In the genomic region with DNA sequence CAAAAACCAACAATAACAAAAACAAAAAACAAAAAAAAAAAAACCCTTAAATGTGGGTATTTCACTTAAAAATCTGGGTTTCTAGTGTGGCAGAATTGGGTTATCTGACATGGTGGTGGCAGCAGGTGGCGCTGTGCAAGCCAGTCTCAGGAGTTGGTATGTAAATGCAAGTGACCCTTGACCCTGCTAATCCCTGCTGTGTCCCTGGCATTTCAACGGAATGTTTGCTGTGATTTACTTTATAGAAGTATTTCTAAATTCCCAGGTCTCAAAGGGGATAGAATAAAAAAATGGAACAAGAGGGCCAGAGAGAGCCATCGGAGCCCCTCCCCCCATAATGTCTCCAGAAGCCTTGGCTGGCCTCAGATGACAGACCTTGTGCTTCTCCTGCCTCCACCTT, we compare ENCODE assay signal across 10 mouse cellular contexts. TPM values are rescaled to one million over a fixed set of nuclear protein-coding genes. Genes with fewer than 3 reads are reported as not detected.
DNase-seq lines count a peak whose midpoint lies in the region; ATAC-seq and TF ChIP-seq lines count a peak whose summit lies in the region.
"Had no signal": no experiment of that assay in that cellular context is flagged by ENCODE, and none has a peak within 500 bp of the region (broad histone marks: within the 10 kb centered on the region; RNA-seq: fewer than 3 reads in every experiment).

No protein-coding gene starts in this region.

- H3K9me3 ChIP-seq in hindbrain, embryonic 14.5 days (ENCODE audit: control insufficient read depth, low read length) = no peaks in the 10 kb centered on the region
- H3K9me3 ChIP-seq in hindbrain, embryonic 12.5 days (replicated peaks) = no peaks in the 10 kb centered on the region
- H3K9me3 ChIP-seq in CH12.LX (replicated peaks; ENCODE audit: low read length) = peaks cover 5% of the 10 kb centered on the region
- H3K9me3 ChIP-seq in kidney, postnatal 0 days (replicated peaks; ENCODE audit: low read length) = no peaks in the 10 kb centered on the region
- H3K9me3 ChIP-seq: embryonic facial prominence, embryonic 13.5 days had no signal

- H3K9ac ChIP-seq in hindbrain, embryonic 14.5 days = no peak overlapping the region
- H3K9ac ChIP-seq in hindbrain, embryonic 12.5 days = no peak overlapping the region
- no peak overlapping the region for H3K9ac ChIP-seq in CH12.LX (ENCODE audit: insufficient read depth, low read depth)
- no peak overlapping the region for H3K9ac ChIP-seq in kidney, postnatal 0 days (ENCODE audit: low read depth, low read length)
- H3K9ac ChIP-seq: embryonic facial prominence, embryonic 13.5 days had no signal

- no peak overlapping the region for H3K4me2 ChIP-seq in hindbrain, embryonic 14.5 days (replicated peaks)
- no peak overlapping the region for H3K4me2 ChIP-seq in hindbrain, embryonic 12.5 days (replicated peaks)
- no peak overlapping the region for H3K4me2 ChIP-seq in CH12.LX (ENCODE audit: insufficient read depth, low read depth, poor library complexity, severe bottlenecking)
- no peak overlapping the region for H3K4me2 ChIP-seq in kidney, postnatal 0 days (ENCODE audit: low read length)
- H3K4me2 ChIP-seq: embryonic facial prominence, embryonic 13.5 days had no signal

- no peak for TF ChIP-seq POLR2A in CH12.LX (IDR thresholded peaks at IDR 0.05; ENCODE audit: low read depth, low read length)

- H3K36me3 ChIP-seq in hindbrain, embryonic 14.5 days (replicated peaks; ENCODE audit: control insufficient read depth, insufficient read depth) = peaks cover 32% of the 10 kb centered on the region
- H3K36me3 ChIP-seq in hindbrain, embryonic 12.5 days = peaks cover 26% of the 10 kb centered on the region
- peaks cover 0 to 33% of the 10 kb centered on the region in 2 experiments for H3K36me3 ChIP-seq in CH12.LX (replicated peaks in 1 of 2; ENCODE audit: control insufficient read depth in 1 of 2, insufficient read depth in 1 of 2, low read length in 1 of 2)
- H3K36me3 ChIP-seq in kidney, postnatal 0 days (ENCODE audit: insufficient read depth, low read length) = no peaks in the 10 kb centered on the region

- peak; percentile 41 to 64; a peak in 3 of 4 replicates for TF ChIP-seq CTCF in CH12.LX (conservative IDR thresholded peaks at IDR 0.05 in 1 of 2, IDR thresholded peaks at IDR 0.05 in 1 of 2; ENCODE audit: low read depth in 2 of 2, low read length in 2 of 2)
- peak; percentile 73 for TF ChIP-seq CTCF in kidney, postnatal 0 days (IDR thresholded peaks at IDR 0.05; ENCODE audit: low read depth)

- H3K27ac ChIP-seq in hindbrain, embryonic 14.5 days = no peak overlapping the region
- H3K27ac ChIP-seq in hindbrain, embryonic 12.5 days = no peak overlapping the region
- H3K27ac ChIP-seq in CH12.LX (ENCODE audit: insufficient read depth, low read depth) = no peak overlapping the region
- H3K27ac ChIP-seq in kidney, postnatal 0 days = no peak overlapping the region
- H3K27ac ChIP-seq: embryonic facial prominence, embryonic 13.5 days had no signal

- dilution Hi-C loops in CH12.LX (cut with MboI; ENCODE audit: extremely low pct_ligation_motif_present, extremely low pct_unique_long_range_greater_than_20kb, low sequenced_read_pairs) = no loop called here

- ATAC-seq in hindbrain, embryonic 14.5 days (ENCODE audit: low FRiP score) = no peak
- no peak for ATAC-seq in hindbrain, embryonic 12.5 days (ENCODE audit: low FRiP score)
- ATAC-seq in kidney, postnatal 0 days (replicated peaks; ENCODE audit: low FRiP score, low read depth) = no peak

- TF ChIP-seq EP300 in CH12.LX (IDR thresholded peaks at IDR 0.05; ENCODE audit: low read length) = no peak

- H3K27me3 ChIP-seq in hindbrain, embryonic 14.5 days (ENCODE audit: control insufficient read depth, insufficient read depth, low read length) = no peaks in the 10 kb centered on the region
- no peaks in the 10 kb centered on the region for H3K27me3 ChIP-seq in hindbrain, embryonic 12.5 days
- H3K27me3 ChIP-seq in CH12.LX (replicated peaks) = no peaks in the 10 kb centered on the region
- H3K27me3 ChIP-seq in kidney, postnatal 0 days (ENCODE audit: insufficient read depth, low read length) = no peaks in the 10 kb centered on the region
- H3K27me3 ChIP-seq: embryonic facial prominence, embryonic 13.5 days had no signal

- no peak; the same call in 1 of the 2 replicates for TF ChIP-seq RAD21 in CH12.LX (IDR thresholded peaks at IDR 0.05; ENCODE audit: low read depth, low read length)

- in situ Hi-C loops in CH12.LX (cut with MboI; ENCODE audit: low pct_ligation_motif_present, low pct_unique_long_range_greater_than_20kb, low sequenced_read_pairs) = no loop called here

- peak; percentile 46 for DNase-seq in hindbrain, embryonic 14.5 days (ENCODE audit: low spot score)
- DNase-seq in CH12.LX (ENCODE audit: extremely low read depth) = peak; percentile 30
- DNase-seq in adrenal gland, adult 8-10 months = peak; percentile 49
- peak; percentile 66 for DNase-seq in kidney, postnatal 0 days (ENCODE audit: low spot score)
- DNase-seq in thymus, postnatal 14 days = peak; percentile 44
- DNase-seq in heart, adult 9 months (ENCODE audit: low spot score in 2 of 2) = no peak
- DNase-seq in left cerebral cortex, adult 9 months (ENCODE audit: low spot score in 2 of 2) = no peak

- no peaks in the 10 kb centered on the region for H3K4me1 ChIP-seq in hindbrain, embryonic 14.5 days (replicated peaks; ENCODE audit: control insufficient read depth, insufficient read depth, low read length)
- no peaks in the 10 kb centered on the region for H3K4me1 ChIP-seq in hindbrain, embryonic 12.5 days
- H3K4me1 ChIP-seq in CH12.LX (ENCODE audit: control insufficient read depth in 1 of 2, insufficient read depth in 2 of 2) = no peaks in the 10 kb centered on the region
- no peaks in the 10 kb centered on the region for H3K4me1 ChIP-seq in kidney, postnatal 0 days (replicated peaks; ENCODE audit: insufficient read depth, low read length)
- H3K4me1 ChIP-seq: embryonic facial prominence, embryonic 13.5 days had no signal

- WGBS in hindbrain, embryonic 14.5 days = 25% methylated on average over 3 of the region's 3 CpGs
- 27% methylated on average over 3 of the region's 3 CpGs for WGBS in hindbrain, embryonic 12.5 days
- 32% methylated on average over 3 of the region's 3 CpGs for WGBS in kidney, postnatal 0 days

- no peaks in the 10 kb centered on the region for H3K79me2 ChIP-seq in CH12.LX (replicated peaks; ENCODE audit: control insufficient read depth, extremely low read depth, insufficient read depth, poor library complexity, severe bottlenecking)

- H3K4me3 ChIP-seq in hindbrain, embryonic 14.5 days (replicated peaks; ENCODE audit: low read length) = no peak overlapping the region
- H3K4me3 ChIP-seq in hindbrain, embryonic 12.5 days = no peak overlapping the region
- no peak overlapping the region for H3K4me3 ChIP-seq in CH12.LX (replicated peaks in 1 of 3; ENCODE audit: low read depth in 2 of 3, low read length in 2 of 3, poor library complexity in 1 of 3)
- H3K4me3 ChIP-seq in kidney, postnatal 0 days (replicated peaks; ENCODE audit: low read depth, low read length) = no peak overlapping the region
- H3K4me3 ChIP-seq: embryonic facial prominence, embryonic 13.5 days had no signal

TF ChIP-seq in CH12.LX, 34 proteins besides CTCF, POLR2A, EP300 and RAD21:
- no peak for TF ChIP-seq USF2 (conservative IDR thresholded peaks at IDR 0.05; ENCODE audit: low read depth, low read length)
- no peak for TF ChIP-seq MAZ (IDR thresholded peaks at IDR 0.05; ENCODE audit: low read depth, low read length)
- peak; percentile 41; the same call in 1 of the 2 replicates for TF ChIP-seq SMC3 (IDR thresholded peaks at IDR 0.05; ENCODE audit: low read depth, low read length)

RNA-seq across cellular contexts. Expression of a gene that starts 3.4 kb away (rescaled TPM):
- 23.2 and 23.4 TPM in 2 replicates for polyA plus RNA-seq in hindbrain, embryonic 14.5 days (2014; fragmentation: Nextera tagmentation; extraction: Ambion mirVana)
- polyA plus RNA-seq in hindbrain, embryonic 12.5 days (2016; fragmentation: Nextera tagmentation; extraction: Ambion mirVana) = 26.6 and 28.4 TPM in 2 replicates
- 105 and 107 TPM in 2 replicates for total RNA-seq in CH12.LX (2012; rRNA removed)
- total RNA-seq in CH12.LX (2014; rRNA removed) = 113 and 119 TPM in 2 replicates
- polyA plus RNA-seq in CH12.LX (2012; ENCODE audit: insufficient read length, low read depth) = 152 and 156 TPM in 2 replicates
- 100 to 1,000 TPM; 224 to 310 (median 256) TPM for total RNA-seq in adrenal gland, adult 8-10 months (2022)
- 30.0 and 34.7 TPM in 2 replicates for polyA plus RNA-seq in kidney, postnatal 0 days (2015; fragmentation: Nextera tagmentation; extraction: Ambion mirVana)

RNA-seq across cellular contexts. Expression of a gene that starts 34.8 kb away (rescaled TPM):
- polyA plus RNA-seq in hindbrain, embryonic 14.5 days (2014; fragmentation: Nextera tagmentation; extraction: Ambion mirVana) = 0.47 and 0.59 TPM in 2 replicates
- not detected in 2 replicates for polyA plus RNA-seq in hindbrain, embryonic 12.5 days (2016; fragmentation: Nextera tagmentation; extraction: Ambion mirVana)
- total RNA-seq in CH12.LX (2012; rRNA removed) (not detected in 2 replicates), CH12.LX (2014; rRNA removed) (not detected in 2 replicates)
- polyA plus RNA-seq in CH12.LX (2012; ENCODE audit: insufficient read length, low read depth) = not detected in 2 replicates
- 1 to 10 TPM in 1 of 4 experiments, not detected in 3; 1.4 TPM for total RNA-seq in adrenal gland, adult 8-10 months (2022)
- polyA plus RNA-seq in kidney, postnatal 0 days (2015; fragmentation: Nextera tagmentation; extraction: Ambion mirVana) = 0.42 and 0.71 TPM in 2 replicates
- polyA plus RNA-seq: embryonic facial prominence, embryonic 13.5 days; lung, embryonic 16.5 days had no signal

RNA-seq across cellular contexts. Expression of a gene that starts 35.0 kb away (rescaled TPM):
- polyA plus RNA-seq in hindbrain, embryonic 14.5 days (2014; fragmentation: Nextera tagmentation; extraction: Ambion mirVana) = 2.0 and 2.4 TPM in 2 replicates
- 1.1 and 1.3 TPM in 2 replicates for polyA plus RNA-seq in hindbrain, embryonic 12.5 days (2016; fragmentation: Nextera tagmentation; extraction: Ambion mirVana)
- total RNA-seq in CH12.LX (2012; rRNA removed) (1.6 and 1.7 TPM in 2 replicates), CH12.LX (2014; rRNA removed) (0.58 and 0.77 TPM in 2 replicates)
- polyA plus RNA-seq in CH12.LX (2012; ENCODE audit: insufficient read length, low read depth) = 4.1 and 4.4 TPM in 2 replicates
- total RNA-seq in adrenal gland, adult 8-10 months (2022) = 1 to 10 TPM; 2.9 to 4.4 (median 4.0) TPM
- polyA plus RNA-seq in kidney, postnatal 0 days (2015; fragmentation: Nextera tagmentation; extraction: Ambion mirVana) = 0.80 and 0.82 TPM in 2 replicates

RNA-seq across cellular contexts. Expression of a gene that starts 44.6 kb away (rescaled TPM):
- polyA plus RNA-seq in hindbrain, embryonic 14.5 days (2014; fragmentation: Nextera tagmentation; extraction: Ambion mirVana) = 17.3 and 18.5 TPM in 2 replicates
- 14.1 and 14.3 TPM in 2 replicates for polyA plus RNA-seq in hindbrain, embryonic 12.5 days (2016; fragmentation: Nextera tagmentation; extraction: Ambion mirVana)
- total RNA-seq in CH12.LX (2012; rRNA removed) = 7.2 and 7.6 TPM in 2 replicates
- total RNA-seq in CH12.LX (2014; rRNA removed) = 8.7 and 9.4 TPM in 2 replicates
- polyA plus RNA-seq in CH12.LX (2012; ENCODE audit: insufficient read length, low read depth) = 5.5 and 6.0 TPM in 2 replicates
- 10 to 100 TPM; 28.8 to 36.5 (median 32.1) TPM for total RNA-seq in adrenal gland, adult 8-10 months (2022)
- 37.3 and 37.9 TPM in 2 replicates for polyA plus RNA-seq in kidney, postnatal 0 days (2015; fragmentation: Nextera tagmentation; extraction: Ambion mirVana)

Comparison
In these comparisons a context has a peak if more than half of its experiments do, and no peak if none do; other contexts are left out.
1. DNase-seq: peak in hindbrain, embryonic 14.5 days (single experiment), CH12.LX (single experiment), adrenal gland, adult 8-10 months (single experiment), kidney, postnatal 0 days (single experiment) and thymus, postnatal 14 days (single experiment); none in heart, adult 9 months (0 of 2) and left cerebral cortex, adult 9 months (0 of 2).